Mouse (Mus musculus) embryonic fibroblast, embryonic 13.5 days (primary cell): ENCODE data around the gene Cfap99.

Source experiments
- CTCF ChIP-seq: IDR thresholded peaks from 2 replicates; pipeline ENCODE4 v1.5.1; 2011; ENCODE audit warnings: mild to moderate bottlenecking, control low read depth, low read length, moderate library complexity, borderline replicate concordance; ENCODE audit not compliant: insufficient read depth
- POLR2A ChIP-seq: IDR thresholded peaks from 2 replicates; pipeline ENCODE4 v1.6.1; 2011; ENCODE audit warnings: low read depth, mild to moderate bottlenecking, control low read depth, low read length, moderate library complexity

- no peak for TF ChIP-seq CTCF
- no peak for TF ChIP-seq POLR2A
Observed at GRCm38 (mm10) chr5:34279214-34279613, 9.2 kb upstream of the Cfap99 start.
